In the genomic region with DNA sequence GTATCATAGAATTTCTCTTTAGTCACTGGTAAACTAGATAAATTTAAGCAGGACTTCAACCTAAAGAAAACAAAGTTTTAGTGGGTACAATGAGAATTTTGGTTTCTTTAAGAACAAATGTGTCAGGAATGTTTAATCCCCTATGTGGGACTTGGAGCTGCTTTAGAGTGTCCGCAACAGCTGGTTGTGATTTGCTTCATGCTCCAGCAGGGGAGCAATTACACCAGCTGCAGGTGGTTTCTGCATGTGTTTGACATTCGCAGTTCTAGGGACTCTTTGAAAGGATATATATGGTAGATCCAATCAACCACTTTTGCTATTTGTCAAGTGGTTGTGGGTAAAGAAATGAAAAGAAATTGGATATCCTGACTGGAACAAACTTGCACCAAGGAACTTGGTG, we compare ENCODE assay signal across 20 mouse cellular contexts. TPM values are rescaled to one million over a fixed set of nuclear protein-coding genes. Genes with fewer than 3 reads are reported as not detected.
DNase-seq lines count a peak whose midpoint lies in the region; ATAC-seq and TF ChIP-seq lines count a peak whose summit lies in the region.
"Had no signal": no experiment of that assay in that cellular context is flagged by ENCODE, and none has a peak within 500 bp of the region (broad histone marks: within the 10 kb centered on the region; RNA-seq: fewer than 3 reads in every experiment).

No protein-coding gene starts in this region.

- H3K9me3 ChIP-seq in hindbrain, postnatal 0 days (ENCODE audit: low read length): no peaks in the 10 kb centered on the region
- H3K9me3 ChIP-seq in hindbrain, embryonic 14.5 days (ENCODE audit: control insufficient read depth, low read length): no peaks in the 10 kb centered on the region
- H3K9me3 ChIP-seq: forebrain, embryonic 15.5 days; heart, embryonic 10.5 days; limb, embryonic 12.5 days; neural tube, embryonic 13.5 days; stomach, embryonic 15.5 days had no signal

- no peak overlapping the region for H3K4me2 ChIP-seq in hindbrain, postnatal 0 days (ENCODE audit: low read depth, low read length)
- H3K4me2 ChIP-seq in hindbrain, embryonic 14.5 days (replicated peaks): no peak overlapping the region
- H3K4me2 ChIP-seq: forebrain, embryonic 15.5 days; limb, embryonic 12.5 days; neural tube, embryonic 13.5 days; stomach, embryonic 15.5 days had no signal

- H3K4me1 ChIP-seq in hindbrain, postnatal 0 days (ENCODE audit: insufficient read depth, low read length): no peaks in the 10 kb centered on the region
- H3K4me1 ChIP-seq in hindbrain, embryonic 14.5 days (replicated peaks; ENCODE audit: control insufficient read depth, insufficient read depth, low read length): 0 out of 2 replicates have a peak, but pooled peaks cover under 1% of the 10 kb centered on the region
- H3K4me1 ChIP-seq: stomach, embryonic 15.5 days had no signal

- 78% methylated on average over 2 of the region's 2 CpGs for WGBS in hindbrain, postnatal 0 days
- WGBS in hindbrain, embryonic 14.5 days: 78% methylated on average over 2 of the region's 2 CpGs

- TF ChIP-seq CTCF in hindbrain, postnatal 0 days (IDR thresholded peaks at IDR 0.05; ENCODE audit: low read depth): peak; percentile 35; the same call in 1 of the 2 replicates

- H3K36me3 ChIP-seq in hindbrain, postnatal 0 days (ENCODE audit: insufficient read depth, low read length): peaks cover 26% of the 10 kb centered on the region
- H3K36me3 ChIP-seq in hindbrain, embryonic 14.5 days (replicated peaks; ENCODE audit: control insufficient read depth, insufficient read depth): peaks cover 49% of the 10 kb centered on the region

- no peak overlapping the region for H3K4me3 ChIP-seq in hindbrain, postnatal 0 days (ENCODE audit: low read length)
- no peak overlapping the region for H3K4me3 ChIP-seq in hindbrain, embryonic 14.5 days (replicated peaks; ENCODE audit: low read length)
- H3K4me3 ChIP-seq: forebrain, embryonic 15.5 days; heart, embryonic 10.5 days; limb, embryonic 12.5 days; neural tube, embryonic 13.5 days; stomach, embryonic 15.5 days had no signal

- H3K27ac ChIP-seq in hindbrain, postnatal 0 days: no peak overlapping the region
- H3K27ac ChIP-seq in hindbrain, embryonic 14.5 days: no peak overlapping the region
- H3K27ac ChIP-seq: forebrain, embryonic 15.5 days; heart, embryonic 10.5 days; neural tube, embryonic 13.5 days; stomach, embryonic 15.5 days had no signal

- no peak overlapping the region for H3K9ac ChIP-seq in hindbrain, postnatal 0 days (replicated peaks; ENCODE audit: low read length)
- no peak overlapping the region for H3K9ac ChIP-seq in hindbrain, embryonic 14.5 days
- H3K9ac ChIP-seq: forebrain, embryonic 15.5 days; limb, embryonic 12.5 days; neural tube, embryonic 13.5 days; stomach, embryonic 15.5 days had no signal

- DNase-seq in hindbrain, postnatal 0 days (ENCODE audit: low spot score): peak; percentile 19
- no peak for DNase-seq in hindbrain, embryonic 14.5 days (ENCODE audit: low spot score)
- peak; percentile 25 for DNase-seq in 3T3-L1 (ENCODE audit: low read depth, low spot score)
- DNase-seq in NIH3T3 (ENCODE audit: low read depth): peak; percentile 45
- DNase-seq in forelimb bud, embryonic 11.5 days (ENCODE audit: low read depth, low spot score): peak; percentile 69
- DNase-seq in ovary, adult 18-20 months (ENCODE audit: low spot score): no peak
- DNase-seq in spleen, postnatal 14 days (ENCODE audit: low spot score in 2 of 2): no peak
- DNase-seq in left cerebral cortex, adult 8-10 months (ENCODE audit: low spot score in 2 of 2): no peak
- DNase-seq: cerebellum, postnatal 36 days; gastrocnemius, postnatal 25 days; heart, postnatal 4 days; layer of hippocampus, adult 9-11 months; right cerebral cortex, postnatal 4 days; thymus, postnatal 14 days had no signal

- H3K27me3 ChIP-seq in hindbrain, postnatal 0 days (ENCODE audit: insufficient read depth, low read length): no peaks in the 10 kb centered on the region
- no peaks in the 10 kb centered on the region for H3K27me3 ChIP-seq in hindbrain, embryonic 14.5 days (ENCODE audit: control insufficient read depth, insufficient read depth, low read length)
- H3K27me3 ChIP-seq: forebrain, embryonic 15.5 days; limb, embryonic 12.5 days; neural tube, embryonic 13.5 days; stomach, embryonic 15.5 days had no signal

- no peak for ATAC-seq in hindbrain, postnatal 0 days
- no peak for ATAC-seq in hindbrain, embryonic 14.5 days (ENCODE audit: low FRiP score)
- ATAC-seq: forebrain, embryonic 15.5 days; inflammation-experienced regulatory T-cells, adult 6 months had no signal

RNA-seq across cellular contexts. Expression of a gene that starts 39.5 kb away (rescaled TPM):
- 83.5 and 91.7 TPM in 2 replicates for total RNA-seq in hindbrain, postnatal 0 days (2014; rRNA removed)
- 243 and 254 TPM in 2 replicates for polyA plus RNA-seq in hindbrain, postnatal 0 days (2015; fragmentation: Nextera tagmentation; extraction: Ambion mirVana)
- polyA plus RNA-seq in hindbrain, embryonic 14.5 days (2014; fragmentation: Nextera tagmentation; extraction: Ambion mirVana): 199 and 211 TPM in 2 replicates
- 100 to 1,000 TPM; 128 to 154 (median 142) TPM for total RNA-seq in left cerebral cortex, adult 8-10 months (2022)

Comparison
In these comparisons a context has a peak if more than half of its experiments do, and no peak if none do; other contexts are left out.
1. DNase-seq: peak in hindbrain, postnatal 0 days (single experiment), 3T3-L1 (single experiment), NIH3T3 (single experiment) and forelimb bud, embryonic 11.5 days (single experiment); none in hindbrain, embryonic 14.5 days (single experiment), ovary, adult 18-20 months (single experiment), spleen, postnatal 14 days (0 of 2) and left cerebral cortex, adult 8-10 months (0 of 2).